Mouse (Mus musculus): Measurements from ENCODE around the gene Ppp1r36.

Gene Ppp1r36

DNA sequence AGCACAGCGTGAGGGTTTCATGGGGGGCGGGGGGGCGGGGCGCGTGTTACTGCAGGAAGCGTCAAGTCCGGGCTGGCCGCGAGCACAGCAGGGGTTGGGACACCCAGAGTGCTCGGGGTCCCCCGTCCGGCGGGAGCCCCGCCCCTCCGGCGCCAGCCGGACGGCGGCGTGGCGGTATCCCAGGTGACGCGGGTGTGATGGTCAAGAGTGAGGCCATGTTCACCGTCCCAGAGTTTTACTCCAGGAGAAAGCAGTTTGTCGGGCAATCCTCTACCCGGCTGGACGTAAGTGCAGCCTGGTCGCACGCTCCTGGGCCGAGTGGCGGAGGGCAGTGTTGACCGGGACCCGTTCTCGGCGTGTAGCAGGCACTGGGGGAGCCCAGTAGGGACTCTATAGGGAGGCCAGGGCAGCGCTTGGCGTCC lies at the start of gene Ppp1r36:
Gene Ppp1r36 (plus strand): TSS at position 106 of the 422 bp plus-strand sequence.
- DNase-seq (ENCODE audit: low spot score): peak; percentile 61

- no peak for DNase-seq (ENCODE audit: low spot score)
These were observed 49.0 kb upstream of the Ppp1r36 start for GRCm38 (mm10) chr12:76368201-76368789.

- peak; percentile 54 for DNase-seq (ENCODE audit: low spot score)
These were observed 48.5 kb upstream of the Ppp1r36 start for GRCm38 (mm10) chr12:76368790-76369205.

GRCm38 (mm10) chr12:76369206-76369977 lies 47.9 kb upstream of the Ppp1r36 start, which contains the start of gene Zbtb25:
TSS of gene Zbtb25 (minus strand) at chr12:76369602.
- DNase-seq (ENCODE audit: low spot score): peak; percentile 81

DNA sequence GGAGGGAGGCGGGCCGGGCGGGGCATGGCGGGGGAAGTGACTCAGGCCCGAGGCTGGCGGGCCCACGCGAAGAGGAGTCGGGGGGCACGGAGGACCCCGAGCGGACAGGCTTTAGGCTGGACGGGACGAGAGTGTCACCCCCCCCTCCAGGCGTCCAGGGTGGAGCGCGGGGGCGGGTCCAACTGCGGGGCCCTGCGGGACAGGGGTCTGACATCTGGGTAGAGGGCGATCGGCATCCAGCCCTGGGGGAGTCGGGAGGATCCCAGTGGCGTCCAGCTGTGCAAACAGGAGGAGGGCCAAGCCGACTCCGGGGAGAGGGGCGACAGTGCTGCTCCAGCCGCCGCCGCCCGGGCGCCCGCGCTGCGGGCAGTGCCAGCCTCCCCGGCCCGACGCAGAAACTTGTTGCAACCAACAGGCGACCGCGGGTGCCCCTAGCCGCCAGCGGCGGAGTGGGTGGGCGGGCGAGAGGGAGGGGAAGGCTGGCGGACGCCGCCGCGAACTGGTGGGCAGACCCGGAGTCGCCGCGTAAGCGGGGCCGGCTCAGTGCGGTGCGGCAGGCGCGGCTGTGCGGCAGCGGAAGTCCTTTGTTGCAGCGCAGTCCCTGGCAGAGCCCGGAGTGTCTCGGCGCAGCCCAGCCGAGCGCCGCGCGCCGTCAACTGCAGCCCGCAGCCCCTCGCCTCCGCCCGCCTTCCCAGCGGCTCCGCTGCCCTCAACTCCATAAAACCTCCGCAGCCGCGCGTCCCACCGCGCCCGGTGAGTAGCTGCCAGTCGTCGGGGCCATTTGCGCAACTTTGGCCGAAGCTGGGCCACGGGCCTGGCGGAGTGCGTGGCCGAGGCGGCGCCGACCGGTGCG lies 47.1 kb upstream of the Ppp1r36 start, which contains the start of gene Zbtb1:
Gene Zbtb1 (plus strand): TSS at position 289 of the 853 bp plus-strand sequence.
- peak; percentile 81 for DNase-seq (ENCODE audit: low spot score)

- DNase-seq (ENCODE audit: low spot score): peak; percentile 83
These were observed 46.3 kb upstream of the Ppp1r36 start for GRCm38 (mm10) chr12:76370831-76371571.

DNA sequence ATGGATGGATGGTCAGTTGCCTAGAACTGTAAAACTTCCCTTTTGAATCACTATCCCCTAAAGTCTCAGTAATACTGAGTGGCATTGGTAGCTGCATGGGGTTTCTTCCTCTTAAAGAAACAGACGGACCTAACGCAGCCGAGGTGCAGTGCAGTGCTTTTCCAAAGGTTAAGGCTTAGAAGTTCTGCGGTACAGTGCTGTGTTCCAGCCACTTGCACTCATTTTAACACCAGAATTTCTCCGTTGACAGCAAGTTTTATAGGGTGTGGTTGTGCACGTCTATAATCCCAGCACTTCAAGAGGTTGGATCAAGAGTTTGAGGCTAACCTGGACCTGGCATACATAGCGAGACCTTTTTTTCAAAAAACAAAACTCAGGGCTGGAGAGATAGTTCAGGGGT lies 45.3 kb upstream of the Ppp1r36 start:
- no peak for DNase-seq (ENCODE audit: low spot score)

GRCm38 (mm10) chr12:76372881-76373818 lies 44.2 kb upstream of the Ppp1r36 start:
- no peak for DNase-seq (ENCODE audit: low spot score)

- no peak for DNase-seq (ENCODE audit: low spot score)
These were observed 43.3 kb upstream of the Ppp1r36 start for GRCm38 (mm10) chr12:76373991-76374390.

GRCm38 (mm10) chr12:76374911-76375310 lies 42.4 kb upstream of the Ppp1r36 start:
- DNase-seq (ENCODE audit: low spot score): no peak

DNA sequence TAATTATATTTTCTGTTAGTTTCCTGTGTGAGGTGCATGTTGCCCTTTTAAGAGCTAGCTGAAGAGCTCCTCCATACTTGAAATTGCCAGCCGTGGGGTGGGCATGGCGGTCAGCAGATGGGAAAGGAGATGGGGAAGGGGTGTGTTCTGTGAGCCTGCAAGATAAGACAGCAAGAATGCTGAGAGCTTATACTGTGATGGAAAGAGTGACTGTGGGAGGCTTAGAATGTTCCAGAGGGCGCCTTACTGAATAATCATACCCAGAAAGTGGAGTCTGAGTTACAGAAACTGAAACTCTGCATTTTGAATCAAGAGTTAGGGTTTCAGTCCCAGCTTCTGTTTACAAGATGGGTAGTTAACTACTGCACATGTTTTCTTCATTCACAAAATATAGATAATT lies 41.8 kb upstream of the Ppp1r36 start:
- no peak for DNase-seq (ENCODE audit: low spot score)

DNA sequence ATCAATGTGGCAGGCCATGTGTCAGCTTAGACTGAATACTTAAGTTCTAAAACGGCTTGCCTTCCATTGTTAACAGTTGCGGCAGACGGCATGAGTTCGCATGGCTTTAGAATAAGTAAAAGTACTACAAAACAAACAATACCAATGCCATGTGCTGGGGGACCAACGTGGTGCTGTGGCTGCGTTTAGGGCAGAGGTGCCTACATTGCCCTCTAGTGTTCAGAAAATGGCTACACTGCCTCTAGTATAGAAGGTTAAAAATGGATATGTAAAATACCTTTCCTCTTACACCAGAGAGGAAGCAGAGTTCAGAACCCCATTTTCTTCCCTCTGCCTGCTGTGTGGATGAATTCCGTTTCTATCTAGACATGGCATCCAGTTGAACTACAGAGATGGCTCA lies 40.7 kb upstream of the Ppp1r36 start:
- DNase-seq (ENCODE audit: low spot score): no peak

DNA sequence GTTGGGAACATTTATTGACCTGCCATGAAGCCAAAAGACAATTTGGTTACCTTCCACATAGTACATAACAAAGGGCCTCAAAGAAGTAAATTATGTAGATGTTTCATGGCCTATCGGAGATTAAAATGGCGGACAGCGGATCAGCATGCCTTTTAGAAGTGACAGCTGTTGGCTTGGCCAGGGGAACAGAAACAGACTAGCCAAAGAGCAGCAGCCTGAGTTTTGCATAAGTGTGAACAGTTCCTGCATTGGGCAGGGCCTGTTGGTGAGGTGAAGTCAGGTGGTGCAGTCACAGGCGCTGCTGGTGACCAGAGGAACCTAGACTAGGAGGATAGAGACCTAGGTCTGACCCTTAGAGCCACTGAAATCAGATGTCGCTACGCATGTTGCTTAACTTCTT lies 40.3 kb upstream of the Ppp1r36 start:
- no peak for DNase-seq (ENCODE audit: low spot score)

DNA sequence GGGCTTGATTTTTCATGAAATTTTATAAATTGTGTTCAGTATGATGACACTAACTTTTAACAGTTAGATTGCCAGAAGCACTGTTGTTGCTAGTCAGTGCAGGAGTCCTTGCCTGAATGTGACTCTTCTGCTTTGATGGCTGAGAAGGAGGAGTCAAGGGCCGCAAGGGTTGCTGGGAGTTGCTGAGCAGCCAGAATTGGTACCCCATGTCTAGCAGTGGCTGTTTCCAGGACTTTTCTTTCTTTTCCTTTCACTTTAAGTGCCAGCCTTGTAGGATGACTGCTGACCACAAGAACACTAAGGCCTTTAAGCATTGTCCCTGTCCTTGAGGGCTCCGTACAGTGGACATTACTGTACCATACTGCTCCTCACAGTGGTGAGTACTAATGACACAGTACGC lies 39.6 kb upstream of the Ppp1r36 start:
- DNase-seq (ENCODE audit: low spot score): no peak

GRCm38 (mm10) chr12:76378556-76378955 lies 38.8 kb upstream of the Ppp1r36 start:
- DNase-seq (ENCODE audit: low spot score): no peak

DNA sequence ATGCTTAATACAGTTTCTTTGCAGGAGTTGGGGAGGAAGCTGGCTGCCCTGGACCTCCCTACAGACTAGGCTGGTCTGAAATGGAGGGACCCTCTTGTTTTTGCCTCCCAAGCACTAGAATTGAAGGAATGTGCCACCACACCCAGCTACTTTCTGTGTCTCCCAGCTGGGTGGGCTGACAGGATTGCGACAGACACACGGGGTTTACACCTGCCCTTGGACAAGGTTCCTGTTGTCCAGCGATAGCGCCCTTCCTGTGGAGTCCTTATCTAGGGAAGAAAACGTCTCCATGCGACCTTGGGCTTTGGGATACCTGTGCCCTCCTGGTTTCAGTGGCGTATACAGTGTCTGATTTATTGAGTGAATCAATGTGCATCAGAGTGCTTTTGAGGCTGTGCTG lies 37.2 kb upstream of the Ppp1r36 start:
- DNase-seq (ENCODE audit: low spot score): no peak

DNA sequence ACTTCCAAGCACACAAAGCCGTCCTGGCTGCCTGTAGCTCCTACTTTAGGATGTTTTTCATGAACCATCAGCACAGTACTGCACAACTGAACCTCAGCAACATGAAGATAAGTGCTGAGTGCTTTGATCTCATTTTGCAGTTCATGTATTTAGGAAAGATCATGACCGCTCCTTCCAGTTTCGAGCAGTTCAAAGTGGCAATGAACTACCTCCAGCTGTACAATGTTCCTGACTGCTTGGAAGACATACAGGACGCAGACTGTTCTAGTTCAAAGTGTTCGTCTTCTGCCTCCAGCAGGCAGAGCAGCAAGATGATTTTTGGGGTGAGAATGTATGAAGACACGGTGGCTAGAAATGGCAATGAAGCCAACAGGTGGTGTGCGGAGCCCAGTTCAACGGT lies 32.0 kb upstream of the Ppp1r36 start:
- DNase-seq (ENCODE audit: low spot score): no peak

GRCm38 (mm10) chr12:76388794-76389193 lies 28.5 kb upstream of the Ppp1r36 start:
- DNase-seq (ENCODE audit: low spot score): no peak

- no peak for DNase-seq (ENCODE audit: low spot score)
These were observed 25.6 kb upstream of the Ppp1r36 start for GRCm38 (mm10) chr12:76391595-76392271.

GRCm38 (mm10) chr12:76392979-76393378 lies 24.4 kb upstream of the Ppp1r36 start:
- DNase-seq (ENCODE audit: low spot score): no peak

Measured in urinary bladder, postnatal 14 days (tissue).